Mouse (Mus musculus): ENCODE measurements around the gene Dst. TPM values are rescaled to one million over a fixed set of nuclear protein-coding genes. Genes with fewer than 3 reads are reported as not detected.
"Not testable (repeated sequence)": the region's sequence is repeated elsewhere in the genome, so short reads cannot be mapped to it uniquely, and the experiment has no call there.

The Dst gene
- polyA plus RNA-seq, 1 experiment from 2014 or later: 5.9 TPM

GRCm38 (mm10) chr1:34300309-34300980 lies 392.4 kb downstream of the Dst start:
- no peaks in the 10 kb centered on the region for H3K79me2 ChIP-seq (ENCODE audit: inconsistent target)
- no peaks in the 10 kb centered on the region for H3K36me3 ChIP-seq (ENCODE audit: inconsistent target)
- H3K27ac ChIP-seq: no peak overlapping the region
- H3K4me3 ChIP-seq (ENCODE audit: inconsistent target): no peak overlapping the region
- WGBS (ENCODE audit: missing documents): 90% methylated on average over 13 of the region's 13 CpGs

- Histone ChIP-seq H3K27ac (no peak overlapping the region), H3K4me3 (ENCODE audit: inconsistent target) (no peak overlapping the region), H3K79me2 (ENCODE audit: inconsistent target) (no peaks in the 10 kb centered on the region), H3K36me3 (ENCODE audit: inconsistent target) (no peaks in the 10 kb centered on the region)
- 96% methylated on average over 5 of the region's 5 CpGs for WGBS (ENCODE audit: missing documents)
Measured at GRCm38 (mm10) chr1:34304227-34304626, 396.2 kb downstream of the Dst start.

- H3K79me2 ChIP-seq (ENCODE audit: inconsistent target): no peaks in the 10 kb centered on the region
- WGBS (ENCODE audit: missing documents): 95% methylated on average over 2 of the region's 2 CpGs
- H3K36me3 ChIP-seq (ENCODE audit: inconsistent target): no peaks in the 10 kb centered on the region
- no peak overlapping the region for H3K27ac ChIP-seq
- H3K4me3 ChIP-seq (ENCODE audit: inconsistent target): no peak overlapping the region
Measured at GRCm38 (mm10) chr1:34306741-34307140, 398.7 kb downstream of the Dst start.

GRCm38 (mm10) chr1:34307191-34307590 lies 399.2 kb downstream of the Dst start:
- Histone ChIP-seq H3K27ac (no peak overlapping the region), H3K79me2 (ENCODE audit: inconsistent target) (no peaks in the 10 kb centered on the region), H3K36me3 (ENCODE audit: inconsistent target) (no peaks in the 10 kb centered on the region), H3K4me3 (ENCODE audit: inconsistent target) (no peak overlapping the region)
- 95% methylated on average over 15 of the region's 15 CpGs for WGBS (ENCODE audit: missing documents)

GRCm38 (mm10) chr1:34308841-34309240 lies 400.8 kb downstream of the Dst start:
- H3K36me3 ChIP-seq (ENCODE audit: inconsistent target); H3K4me3 ChIP-seq (ENCODE audit: inconsistent target); H3K27ac ChIP-seq; H3K79me2 ChIP-seq (ENCODE audit: inconsistent target): not testable (repeated sequence)
- 90% methylated on average over 3 of the region's 3 CpGs for WGBS (ENCODE audit: missing documents)

- no peaks in the 10 kb centered on the region for H3K36me3 ChIP-seq (ENCODE audit: inconsistent target)
- H3K4me3 ChIP-seq (ENCODE audit: inconsistent target): no peak overlapping the region
- WGBS (ENCODE audit: missing documents): 96% methylated on average over 11 of the region's 12 CpGs
- no peaks in the 10 kb centered on the region for H3K79me2 ChIP-seq (ENCODE audit: inconsistent target)
- no peak overlapping the region for H3K27ac ChIP-seq
Measured at GRCm38 (mm10) chr1:34309396-34309795, 401.4 kb downstream of the Dst start.

- Histone ChIP-seq H3K27ac (no peak overlapping the region), H3K4me3 (ENCODE audit: inconsistent target) (no peak overlapping the region), H3K36me3 (ENCODE audit: inconsistent target) (no peaks in the 10 kb centered on the region), H3K79me2 (ENCODE audit: inconsistent target) (no peaks in the 10 kb centered on the region)
- 86% methylated on average over 8 of the region's 8 CpGs for WGBS (ENCODE audit: missing documents)
Measured at GRCm38 (mm10) chr1:34310532-34311250, 402.7 kb downstream of the Dst start.

- Histone ChIP-seq H3K4me3 (ENCODE audit: inconsistent target) (no peak overlapping the region), H3K36me3 (ENCODE audit: inconsistent target) (no peaks in the 10 kb centered on the region), H3K79me2 (ENCODE audit: inconsistent target) (no peaks in the 10 kb centered on the region), H3K27ac (no peak overlapping the region)
- WGBS (ENCODE audit: missing documents): 98% methylated on average over 4 of the region's 4 CpGs
Measured at GRCm38 (mm10) chr1:34312806-34313205, 404.8 kb downstream of the Dst start.

- Histone ChIP-seq H3K27ac (no peak overlapping the region), H3K79me2 (ENCODE audit: inconsistent target) (no peaks in the 10 kb centered on the region), H3K4me3 (ENCODE audit: inconsistent target) (no peak overlapping the region), H3K36me3 (ENCODE audit: inconsistent target) (no peaks in the 10 kb centered on the region)
- 87% methylated on average over 5 of the region's 5 CpGs for WGBS (ENCODE audit: missing documents)
Measured at GRCm38 (mm10) chr1:34315381-34315780, 407.4 kb downstream of the Dst start.

GRCm38 (mm10) chr1:34324255-34324654 lies 416.2 kb downstream of the Dst start:
- no peak overlapping the region for H3K4me3 ChIP-seq (ENCODE audit: inconsistent target)
- no peaks in the 10 kb centered on the region for H3K36me3 ChIP-seq (ENCODE audit: inconsistent target)
- WGBS (ENCODE audit: missing documents): 87% methylated on average over 7 of the region's 7 CpGs
- H3K79me2 ChIP-seq (ENCODE audit: inconsistent target): no peaks in the 10 kb centered on the region
- no peak overlapping the region for H3K27ac ChIP-seq

- Histone ChIP-seq H3K79me2 (ENCODE audit: inconsistent target) (no peaks in the 10 kb centered on the region), H3K4me3 (ENCODE audit: inconsistent target) (no peak overlapping the region), H3K27ac (no peak overlapping the region), H3K36me3 (ENCODE audit: inconsistent target) (no peaks in the 10 kb centered on the region)
- WGBS (ENCODE audit: missing documents): 85% methylated on average over 6 of the region's 6 CpGs
Measured at GRCm38 (mm10) chr1:34328606-34329005, 420.6 kb downstream of the Dst start.

- H3K79me2 ChIP-seq (ENCODE audit: inconsistent target): no peaks in the 10 kb centered on the region
- no peak overlapping the region for H3K4me3 ChIP-seq (ENCODE audit: inconsistent target)
- no peak overlapping the region for H3K27ac ChIP-seq
- WGBS (ENCODE audit: missing documents): 94% methylated on average over 3 of the region's 3 CpGs
- H3K36me3 ChIP-seq (ENCODE audit: inconsistent target): no peaks in the 10 kb centered on the region
Measured at GRCm38 (mm10) chr1:34331767-34332166, 423.7 kb downstream of the Dst start.

Other genes starting within 250 kb of the Dst start
- gene Prim2, start 238.4 kb upstream of the Dst start, polyA plus RNA-seq (2018): 6.0 to 20.4 TPM (median 13.0 TPM) in 3 replicates
- 1.8 to 3.7 TPM (median 2.3 TPM) in 3 replicates for gene Rab23, start 188.3 kb upstream of the Dst start, polyA plus RNA-seq (2018)
- 1.4 to 3.6 TPM (median 2.4 TPM) in 3 replicates for gene Bag2, start 150.4 kb upstream of the Dst start, polyA plus RNA-seq (2018)
- gene Zfp451, start 93.6 kb upstream of the Dst start, polyA plus RNA-seq (2018): 9.6 to 13.0 TPM (median 12.0 TPM) in 3 replicates
- 0.69 to 0.76 TPM (median 0.69 TPM) in 3 replicates for gene Bend6, start 409 bp upstream of the Dst start, polyA plus RNA-seq (2018)

Measured in macrophage (primary cell).